Mouse (Mus musculus): Measurements from ENCODE around the gene Cryzl1.

- TF ChIP-seq CTCF (IDR thresholded peaks at IDR 0.05; ENCODE audit: insufficient read depth, low read depth, low read length) = no peak
- no peak for TF ChIP-seq POLR2A (IDR thresholded peaks at IDR 0.05; ENCODE audit: insufficient read depth, low read depth, low read length)
Measured at GRCm38 (mm10) chr16:91674500-91674899, 54.3 kb downstream of the Cryzl1 start.
